Mouse (Mus musculus) adrenal gland, postnatal 14 days (tissue): Measurements from ENCODE around the gene Kcnh3. TPM values are rescaled to one million over a fixed set of nuclear protein-coding genes. Genes with fewer than 3 reads are reported as not detected.

Source experiments
- DNase-seq: peaks from one replicate; pipeline ENCODE4 v3.0.0; 2021; ENCODE audit warnings: mixed read lengths
- total RNA-seq: library from RNA; stranded (reverse); gene quantifications from 2 replicates; pipeline ENCODE4 v1.2.3, GENCODE M21; 2021

Kcnh3 gene
- total RNA-seq, 1 experiment from 2014 or later = 1.1 TPM

DNA sequence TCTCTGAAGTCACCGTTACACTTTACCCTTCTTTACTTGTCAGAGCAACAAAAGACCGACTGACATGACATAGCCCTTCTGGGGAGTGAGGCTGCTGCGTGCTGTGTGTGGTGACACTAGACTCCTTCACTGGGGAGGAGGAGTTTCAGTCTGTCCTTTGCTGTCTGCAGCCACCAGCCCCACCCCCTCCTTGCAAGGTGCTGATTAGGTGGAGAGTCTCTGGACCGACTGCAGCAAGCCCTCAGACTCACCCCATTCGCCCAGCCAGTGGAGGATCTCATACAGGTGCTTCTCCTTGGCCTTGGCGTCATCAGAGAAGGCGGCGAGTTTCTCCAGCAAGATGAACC lies 60.5 kb downstream of the Kcnh3 start:
- DNase-seq = no peak

DNA sequence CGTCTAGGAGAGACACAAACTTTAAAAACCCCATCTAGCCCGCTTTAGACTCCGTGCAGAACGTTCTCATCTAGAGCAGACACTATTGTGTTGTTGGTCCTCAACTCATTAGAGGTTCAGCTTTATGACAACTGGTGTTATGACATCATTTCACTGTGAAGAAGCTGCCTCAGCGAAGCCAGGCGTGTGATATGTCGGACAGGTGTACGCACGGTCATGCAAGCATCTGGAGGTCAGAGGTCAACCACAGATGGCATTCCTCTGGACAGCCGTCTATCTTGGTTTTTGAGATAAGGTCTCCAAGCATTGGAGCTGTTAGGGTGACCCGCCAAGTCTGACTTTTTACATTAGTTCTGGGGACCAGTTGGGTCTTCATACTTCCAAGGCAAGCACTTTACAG lies 65.9 kb downstream of the Kcnh3 start:
- DNase-seq = no peak

Other genes starting within 250 kb of the Kcnh3 start
- 200 and 223 TPM in 2 replicates for gene Tuba1c, start 195.0 kb upstream of the Kcnh3 start, total RNA-seq
- gene Prph, start 169.7 kb upstream of the Kcnh3 start, total RNA-seq = 6.5 and 25.2 TPM in 2 replicates
- gene Troap, start 150.3 kb upstream of the Kcnh3 start, total RNA-seq = 6.3 and 6.9 TPM in 2 replicates
- not detected in 2 replicates for gene C1ql4, start 137.0 kb upstream of the Kcnh3 start, total RNA-seq
- gene Dnajc22, start 131.7 kb upstream of the Kcnh3 start, total RNA-seq = 7.1 and 13.9 TPM in 2 replicates
- 18.5 and 19.9 TPM in 2 replicates for gene Spats2, start 98.9 kb upstream of the Kcnh3 start, total RNA-seq
- 41.4 and 41.9 TPM in 2 replicates for gene Mcrs1, start 27.1 kb downstream of the Kcnh3 start, total RNA-seq
- 44.8 and 46.5 TPM in 2 replicates for gene Prpf40b, start 70.2 kb downstream of the Kcnh3 start, total RNA-seq
- 2.0 and 2.8 TPM in 2 replicates for gene Fam186b, start 71.0 kb downstream of the Kcnh3 start, total RNA-seq
- 21.3 and 31.3 TPM in 2 replicates for gene Fmnl3, start 145.6 kb downstream of the Kcnh3 start, total RNA-seq
- gene Tmbim6, start 168.0 kb downstream of the Kcnh3 start, total RNA-seq = 571 and 598 TPM in 2 replicates
- 25.6 and 29.0 TPM in 2 replicates for gene Nckap5l, start 232.9 kb downstream of the Kcnh3 start, total RNA-seq
- gene Bcdin3d, start 249.9 kb downstream of the Kcnh3 start, total RNA-seq = 3.9 and 6.8 TPM in 2 replicates